Mouse (Mus musculus): ENCODE measurements at regions not wholly inside any gene's neighbourhood (a gene's known extent, or its start where the extent isn't known, plus 50 kb on each side); places are given as distances from the start of the nearest gene placed in this dataset.

- TF ChIP-seq CTCF (IDR thresholded peaks at IDR 0.05; ENCODE audit: low read depth, low read length) (no peak), POLR2A (IDR thresholded peaks at IDR 0.05; ENCODE audit: borderline replicate concordance, low read depth, low read length) (no peak)
These were observed 95.6 kb upstream of the Basp1 start for GRCm38 (mm10) chr15:25509139-25509538.

Measured in bone marrow macrophage, adult 2 months (primary cell).